Mouse (Mus musculus) C2C12 (cell line): ENCODE results near the gene Fev.

Experiments
- CTCF ChIP-seq: IDR thresholded peaks from one replicate; pipeline ENCODE4 v1.5.1; 2011; ENCODE audit not compliant: control insufficient read depth, insufficient read depth, insufficient read length
- FOSL1 ChIP-seq: IDR thresholded peaks from one replicate; pipeline ENCODE4 v1.8.0; 2011; ENCODE audit warnings: mild to moderate bottlenecking, low read length; ENCODE audit not compliant: poor library complexity, insufficient read depth, severe bottlenecking
- MAX ChIP-seq: IDR thresholded peaks from one replicate; pipeline ENCODE4 v1.6.1; 2011; ENCODE audit warnings: mild to moderate bottlenecking, control low read depth
- MYOD1 ChIP-seq: IDR thresholded peaks from one replicate; pipeline ENCODE4 v1.6.1; 2011; ENCODE audit warnings: low read depth; ENCODE audit not compliant: control insufficient read depth, insufficient read length
- MYOG ChIP-seq: IDR thresholded peaks from one replicate; pipeline ENCODE4 v1.6.1; 2011; ENCODE audit not compliant: control insufficient read depth, insufficient read length; ENCODE audit errors: extremely low read depth
- USF1 ChIP-seq: IDR thresholded peaks from one replicate; pipeline ENCODE4 v1.6.1; 2011; ENCODE audit warnings: low read depth, mild to moderate bottlenecking, control low read depth, moderate library complexity

DNA sequence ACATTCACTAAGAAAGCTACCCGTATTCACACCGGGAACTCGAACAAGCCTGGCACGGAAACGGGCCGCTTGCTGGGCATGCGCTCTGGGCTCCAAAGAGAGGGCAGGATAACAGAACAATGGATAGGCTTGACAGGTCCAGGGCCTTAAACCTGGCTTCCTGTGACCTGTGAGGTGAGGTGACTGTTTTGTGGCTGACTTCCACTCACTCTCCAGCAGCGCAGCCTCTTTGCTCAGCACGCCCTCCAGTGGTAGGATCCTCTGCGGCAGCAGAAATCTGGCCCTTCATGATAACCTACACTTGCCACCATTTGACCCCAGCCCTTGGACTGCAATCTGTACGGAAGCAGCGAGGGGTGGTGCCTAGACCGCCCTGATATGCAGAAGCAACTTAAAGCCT, 30.5 kb upstream of the Fev start:
- TF ChIP-seq CTCF, result peak; percentile 2
- TF ChIP-seq USF1, result no peak
- TF ChIP-seq MAX, result no peak
- no peak for TF ChIP-seq FOSL1
- no peak for TF ChIP-seq MYOG
- no peak for TF ChIP-seq MYOD1
